ENCODE assay signal across 9 mouse cellular contexts in genomic region chr8:126297284-126297845, GRCm38 (mm10). TPM values are rescaled to one million over a fixed set of nuclear protein-coding genes. Genes with fewer than 3 reads are reported as not detected.
DNase-seq lines count a peak whose midpoint lies in the region; ATAC-seq and TF ChIP-seq lines count a peak whose summit lies in the region.
"Had no signal": no experiment of that assay in that cellular context is flagged by ENCODE, and none has a peak within 500 bp of the region (broad histone marks: within the 10 kb centered on the region; RNA-seq: fewer than 3 reads in every experiment).

No protein-coding gene starts in this region.

- WGBS in spleen, adult 2 months = 29% methylated on average over 1 of the region's 1 CpGs
- 11% methylated on average over 1 of the region's 1 CpGs for WGBS in kidney, adult 2 months
- 11% methylated on average over 1 of the region's 1 CpGs for WGBS in small intestine, adult 2 months

- H3K36me3 ChIP-seq in spleen, adult 2 months (ENCODE audit: control insufficient read depth, insufficient read depth, low read length) = no peaks in the 10 kb centered on the region
- no peaks in the 10 kb centered on the region for H3K36me3 ChIP-seq in kidney, adult 2 months (ENCODE audit: control insufficient read depth, insufficient read depth, low read length)
- H3K36me3 ChIP-seq in small intestine, adult 2 months (ENCODE audit: control insufficient read depth, insufficient read depth, low read length) = no peaks in the 10 kb centered on the region
- H3K36me3 ChIP-seq: heart, embryonic 13.5 days had no signal

- peak; percentile 36; the same call in 1 of the 2 replicates for TF ChIP-seq CTCF in spleen, adult 2 months (IDR thresholded peaks at IDR 0.05; ENCODE audit: extremely low read depth, insufficient read depth, insufficient read length, insufficient replicate concordance)
- peak; percentile 74 for TF ChIP-seq CTCF in kidney, adult 2 months (conservative IDR thresholded peaks at IDR 0.05; ENCODE audit: insufficient read depth, insufficient read length, low read depth, low read length)
- TF ChIP-seq CTCF in small intestine, adult 2 months (IDR thresholded peaks at IDR 0.05; ENCODE audit: extremely low read depth, insufficient read length, insufficient replicate concordance, low read depth, low read length) = peak; percentile 61; the same call in 1 of the 2 replicates

- TF ChIP-seq POLR2A in spleen, adult 2 months (IDR thresholded peaks at IDR 0.05; ENCODE audit: low read depth, low read length) = no peak
- no peak for TF ChIP-seq POLR2A in kidney, adult 2 months (IDR thresholded peaks at IDR 0.05; ENCODE audit: low read depth, low read length)
- TF ChIP-seq POLR2A in small intestine, adult 2 months (IDR thresholded peaks at IDR 0.05; ENCODE audit: low read depth, low read length) = no peak

- no peak for ATAC-seq in CD4-positive, CD25-positive, alpha-beta regulatory T cell, adult 4 months

- H3K4me3 ChIP-seq in spleen, adult 2 months (ENCODE audit: extremely low read depth, insufficient read depth, insufficient read length) = no peak overlapping the region
- no peak overlapping the region for H3K4me3 ChIP-seq in kidney, adult 2 months (ENCODE audit: insufficient read depth, low read depth, low read length)
- H3K4me3 ChIP-seq in small intestine, adult 2 months (ENCODE audit: low read depth, low read length) = no peak overlapping the region

- no peak overlapping the region for H3K27ac ChIP-seq in spleen, adult 2 months (ENCODE audit: insufficient read depth, low read length)
- H3K27ac ChIP-seq in kidney, adult 2 months (ENCODE audit: insufficient read depth, low read depth, low read length) = no peak overlapping the region
- H3K27ac ChIP-seq in small intestine, adult 2 months (ENCODE audit: insufficient read depth, low read depth, low read length) = no peak overlapping the region
- H3K27ac ChIP-seq: heart, embryonic 13.5 days had no signal

- DNase-seq in CD4-positive, CD25-positive, alpha-beta regulatory T cell, adult 2 months (ENCODE audit: low read depth, low spot score) = peak; percentile 39
- no peak for DNase-seq in spleen, adult 2 months (ENCODE audit: low read depth in 1 of 2, low spot score in 2 of 2)
- DNase-seq in spleen, adult 12 weeks (ENCODE audit: low spot score) = no peak
- DNase-seq in embryo, embryonic 10 days (ENCODE audit: low spot score) = peak; percentile 69
- DNase-seq in kidney, adult 2 months = peak; percentile 71
- DNase-seq in lung, postnatal 25 days (ENCODE audit: low spot score) = peak; percentile 28

- H3K27me3 ChIP-seq in spleen, adult 2 months (ENCODE audit: control insufficient read depth, insufficient read depth, low read length) = peaks cover 6% of the 10 kb centered on the region
- H3K27me3 ChIP-seq in kidney, adult 2 months (replicated peaks; ENCODE audit: control insufficient read depth, insufficient read depth, low read length) = no peaks in the 10 kb centered on the region
- H3K27me3 ChIP-seq in small intestine, adult 2 months (ENCODE audit: control insufficient read depth, insufficient read depth, low read length) = peaks cover 12% of the 10 kb centered on the region

- H3K4me1 ChIP-seq in spleen, adult 2 months (ENCODE audit: control insufficient read depth, insufficient read depth, insufficient read length) = no peaks in the 10 kb centered on the region; the same call in 1 of the 2 replicates
- H3K4me1 ChIP-seq in kidney, adult 2 months (ENCODE audit: control insufficient read depth, insufficient read depth, low read length) = peaks cover 10% of the 10 kb centered on the region
- H3K4me1 ChIP-seq in small intestine, adult 2 months (ENCODE audit: control insufficient read depth, insufficient read depth, insufficient read length, low read length) = no peaks in the 10 kb centered on the region

RNA-seq across cellular contexts. Expression of gene Slc35f3, which starts 1.0 kb away (rescaled TPM):
- not detected for polyA plus RNA-seq in CD4-positive, CD25-positive, alpha-beta regulatory T cell, adult 4 months (2017; shearing (Covaris generic))
- 0.04 TPM in 1 of 2 replicates, not detected in the other for polyA plus RNA-seq in spleen, adult 2 months (2012; rRNA removed)
- polyA plus RNA-seq in kidney, adult 2 months (2012; rRNA removed) = 8.5 and 9.1 TPM in 2 replicates
- polyA plus RNA-seq in small intestine, adult 2 months (2012; rRNA removed) = not detected in 2 replicates

Comparison
In these comparisons a context has a peak if more than half of its experiments do, and no peak if none do; other contexts are left out.
1. DNase-seq: peak in CD4-positive, CD25-positive, alpha-beta regulatory T cell, adult 2 months (single experiment), embryo, embryonic 10 days (single experiment), kidney, adult 2 months (single experiment) and lung, postnatal 25 days (single experiment); none in spleen, adult 2 months (0 of 2) and spleen, adult 12 weeks (single experiment).
2. Peak in every context shown above with its lines, with median percentiles within 50 percentile points of each other: CTCF ChIP-seq.